Mouse (Mus musculus) midbrain, embryonic 12.5 days (tissue): Measurements from ENCODE around the gene Bahcc1. TPM values are rescaled to one million over a fixed set of nuclear protein-coding genes. Genes with fewer than 3 reads are reported as not detected.
A peak's percentile ranks its signal among the peaks of the same experiment; 100 is the strongest.

Source experiments
- ATAC-seq: fragments of 200-750 bp; cut with Nextera tagmentation; 2 replicates; pipeline ENCODE4 v1.8.0; 2017; ENCODE audit warnings: low read depth, moderate TSS enrichment, moderate library complexity; ENCODE audit not compliant: low FRiP score
- H3K27ac ChIP-seq: fragments of 300-500 bp; sonication (generic); replicated peaks from 2 replicates; pipeline ENCODE4 v1.5.1; 2016; ENCODE audit warnings: mild to moderate bottlenecking
- H3K27me3 ChIP-seq: fragments of 300-500 bp; sonication (generic); 2 replicates; pipeline ENCODE4 v1.6.1; 2016; ENCODE audit warnings: mild to moderate bottlenecking
- H3K36me3 ChIP-seq: fragments of 300-500 bp; sonication (generic); 2 replicates; pipeline ENCODE4 v1.6.1; 2016
- H3K4me1 ChIP-seq: fragments of 300-500 bp; sonication (generic); 2 replicates; pipeline ENCODE4 v1.6.1; 2016
- H3K4me2 ChIP-seq: fragments of 300-500 bp; sonication (generic); replicated peaks from 2 replicates; pipeline ENCODE4 v1.6.1; 2016; ENCODE audit warnings: mild to moderate bottlenecking, moderate library complexity
- H3K4me3 ChIP-seq: fragments of 300-500 bp; sonication (generic); 2 replicates; pipeline ENCODE4 v1.5.1; 2016; ENCODE audit warnings: mild to moderate bottlenecking
- H3K9ac ChIP-seq: fragments of 300-500 bp; sonication (generic); replicated peaks from 2 replicates; pipeline ENCODE4 v1.6.1; 2016; ENCODE audit warnings: mild to moderate bottlenecking, moderate library complexity
- H3K9me3 ChIP-seq: fragments of 300-500 bp; sonication (generic); 2 replicates; pipeline ENCODE4 v1.6.1; 2016; ENCODE audit warnings: mild to moderate bottlenecking
- WGBS: fragments of 180-500 bp; shearing (Covaris S2); methylation state at CpG from one replicate; pipeline ENCODE4 v1.1.7; 2016; 5-methylcytosine and 5-hydroxymethylcytosine counted together
- polyA plus RNA-seq: library from polyadenylated mRNA; unstranded; fragments of >200 nt; fragmentation: Nextera tagmentation; extraction: Ambion mirVana; gene quantifications from 2 replicates; pipeline ENCODE4 v1.2.1, GENCODE M21; 2016

The Bahcc1 gene
- polyA plus RNA-seq, 1 experiment from 2014 or later, result 26.1 TPM

GRCm38 (mm10) chr11:120252843-120253645 lies 20.3 kb downstream of the Bahcc1 start:
- no peak overlapping the region for H3K4me3 ChIP-seq
- WGBS, result 51% methylated on average over 12 of the region's 12 CpGs
- no peak overlapping the region for H3K4me2 ChIP-seq

GRCm38 (mm10) chr11:120253646-120254315 lies 21.0 kb downstream of the Bahcc1 start:
- H3K36me3 ChIP-seq, result 0 out of 2 replicates have a peak, but pooled peaks cover under 1% of the 10 kb centered on the region
- no peak overlapping the region for H3K4me3 ChIP-seq
- 86% methylated on average over 13 of the region's 13 CpGs for WGBS
- no peaks in the 10 kb centered on the region for H3K9me3 ChIP-seq
- peaks cover 92% of the 10 kb centered on the region for H3K4me1 ChIP-seq
- H3K27ac ChIP-seq, result peak overlapping the region; percentile 8; the same call in 1 of the 2 replicates
- H3K9ac ChIP-seq, result peak overlapping the region; percentile 28; the same call in 1 of the 2 replicates
- H3K4me2 ChIP-seq, result no peak overlapping the region
- no peak for ATAC-seq
- H3K27me3 ChIP-seq, result no peaks in the 10 kb centered on the region

More at GRCm38 (mm10) chr11:120252843-120253645, 20.3 kb downstream of the Bahcc1 start:
- no peak for ATAC-seq
- Histone ChIP-seq H3K4me1 (peaks cover 91% of the 10 kb centered on the region), H3K9me3 (no peaks in the 10 kb centered on the region), H3K27me3 (no peaks in the 10 kb centered on the region), H3K36me3 (no peaks in the 10 kb centered on the region), H3K27ac (peak overlapping the region; percentile 8; the same call in 1 of the 2 replicates), H3K9ac (peak overlapping the region; percentile 31; the same call in 1 of the 2 replicates)

DNA sequence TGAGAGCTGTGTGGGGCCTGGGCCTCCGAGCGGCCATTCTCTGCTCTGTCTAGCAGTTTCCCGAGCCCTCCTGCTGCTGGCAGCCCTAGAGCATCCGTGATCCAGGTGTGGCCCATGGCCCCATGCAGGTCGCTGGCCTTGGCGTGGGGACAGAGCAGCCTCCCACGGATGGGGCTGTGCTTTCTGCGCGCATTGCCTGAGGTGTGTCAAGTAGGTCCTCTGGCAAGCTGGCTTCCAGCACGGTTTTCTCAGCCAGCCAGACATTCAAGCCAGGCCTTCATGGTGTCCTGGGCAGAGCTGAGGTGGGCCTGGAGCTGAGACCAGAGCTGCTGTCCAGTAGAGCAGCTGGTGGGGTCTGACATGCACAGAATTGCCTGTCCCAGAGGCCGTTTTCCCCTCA lies 21.7 kb downstream of the Bahcc1 start:
- H3K9me3 ChIP-seq, result no peaks in the 10 kb centered on the region
- H3K4me1 ChIP-seq, result peaks cover 96% of the 10 kb centered on the region
- no peaks in the 10 kb centered on the region for H3K27me3 ChIP-seq
- H3K27ac ChIP-seq, result peak overlapping the region; percentile 8; the same call in 1 of the 2 replicates
- WGBS, result 72% methylated on average over 11 of the region's 11 CpGs
- H3K4me3 ChIP-seq, result no peak overlapping the region
- no peak overlapping the region for H3K4me2 ChIP-seq
- H3K9ac ChIP-seq, result peak overlapping the region; percentile 25; the same call in 1 of the 2 replicates
- no peak for ATAC-seq
- peaks cover 7% of the 10 kb centered on the region; the same call in 1 of the 2 replicates for H3K36me3 ChIP-seq

GRCm38 (mm10) chr11:120255038-120255437 lies 22.3 kb downstream of the Bahcc1 start:
- Histone ChIP-seq H3K4me2 (no peak overlapping the region), H3K9ac (peak overlapping the region; percentile 25), H3K9me3 (no peaks in the 10 kb centered on the region), H3K27ac (0 out of 2 replicates have a peak overlapping the region, but pooled peaks have one; percentile 15), H3K27me3 (no peaks in the 10 kb centered on the region), H3K4me1 (peaks cover 100% of the 10 kb centered on the region), H3K36me3 (peaks cover 11% of the 10 kb centered on the region; the same call in 1 of the 2 replicates), H3K4me3 (no peak overlapping the region)
- ATAC-seq, result no peak
- 70% methylated on average over 6 of the region's 6 CpGs for WGBS

DNA sequence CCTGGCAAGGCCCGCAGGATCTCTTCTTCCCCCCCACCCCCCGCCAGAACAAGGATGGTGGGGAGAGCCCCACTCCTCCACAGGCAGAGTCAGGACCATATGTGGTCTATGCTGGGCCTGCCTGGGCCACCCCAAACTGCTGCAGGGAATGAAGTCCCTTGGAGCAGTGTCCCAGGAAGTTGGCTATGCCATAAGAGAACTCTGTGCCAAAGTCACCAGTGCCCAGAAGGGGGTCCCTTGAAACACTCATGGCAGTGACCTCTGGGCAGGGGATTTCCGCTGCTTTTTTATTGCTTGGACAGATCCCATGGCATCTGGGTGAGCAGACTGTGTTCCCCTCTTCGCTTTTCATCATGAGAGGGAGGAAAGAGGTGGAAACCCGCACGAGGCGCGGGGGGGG lies 22.8 kb downstream of the Bahcc1 start:
- Histone ChIP-seq H3K4me2 (no peak overlapping the region), H3K27ac (0 out of 2 replicates have a peak overlapping the region, but pooled peaks have one; percentile 15), H3K27me3 (no peaks in the 10 kb centered on the region), H3K4me1 (peaks cover 100% of the 10 kb centered on the region), H3K4me3 (no peak overlapping the region), H3K9ac (peak overlapping the region; percentile 25; the same call in 1 of the 2 replicates), H3K36me3 (peaks cover 14% of the 10 kb centered on the region; the same call in 1 of the 2 replicates), H3K9me3 (no peaks in the 10 kb centered on the region)
- no peak for ATAC-seq
- 65% methylated on average over 7 of the region's 8 CpGs for WGBS

- 0 out of 2 replicates have a peak overlapping the region, but pooled peaks have one; percentile 9 for H3K4me2 ChIP-seq
- ATAC-seq, result no peak
- H3K36me3 ChIP-seq, result peaks cover 20% of the 10 kb centered on the region; the same call in 1 of the 2 replicates
- peak overlapping the region; percentile 20; the same call in 1 of the 2 replicates for H3K9ac ChIP-seq
- H3K27ac ChIP-seq, result no peak overlapping the region
- no peak overlapping the region for H3K4me3 ChIP-seq
- peaks cover 100% of the 10 kb centered on the region for H3K4me1 ChIP-seq
- H3K27me3 ChIP-seq, result no peaks in the 10 kb centered on the region; the same call in 1 of the 2 replicates
- no peaks in the 10 kb centered on the region for H3K9me3 ChIP-seq
- 65% methylated on average over 5 of the region's 5 CpGs for WGBS
Measured at GRCm38 (mm10) chr11:120256108-120256507, 23.4 kb downstream of the Bahcc1 start.

GRCm38 (mm10) chr11:120256543-120256942 lies 23.8 kb downstream of the Bahcc1 start:
- Histone ChIP-seq H3K9me3 (no peaks in the 10 kb centered on the region), H3K27ac (no peak overlapping the region), H3K27me3 (no peaks in the 10 kb centered on the region; the same call in 1 of the 2 replicates), H3K4me2 (no peak overlapping the region), H3K36me3 (peaks cover 21% of the 10 kb centered on the region; the same call in 1 of the 2 replicates), H3K4me3 (no peak overlapping the region), H3K9ac (peak overlapping the region; percentile 20; the same call in 1 of the 2 replicates), H3K4me1 (peaks cover 100% of the 10 kb centered on the region)
- no peak for ATAC-seq
- 45% methylated on average over 9 of the region's 10 CpGs for WGBS

- peaks cover 100% of the 10 kb centered on the region for H3K4me1 ChIP-seq
- 57% methylated on average over 10 of the region's 10 CpGs for WGBS
- H3K36me3 ChIP-seq, result peaks cover 21% of the 10 kb centered on the region; the same call in 1 of the 2 replicates
- no peak overlapping the region for H3K4me3 ChIP-seq
- ATAC-seq, result no peak
- peak overlapping the region; percentile 28; the same call in 1 of the 2 replicates for H3K9ac ChIP-seq
- peak overlapping the region; percentile 8; the same call in 1 of the 2 replicates for H3K27ac ChIP-seq
- no peak overlapping the region for H3K4me2 ChIP-seq
- H3K27me3 ChIP-seq, result no peaks in the 10 kb centered on the region; the same call in 1 of the 2 replicates
- H3K9me3 ChIP-seq, result no peaks in the 10 kb centered on the region
Measured at GRCm38 (mm10) chr11:120256981-120257820, 24.5 kb downstream of the Bahcc1 start.

DNA sequence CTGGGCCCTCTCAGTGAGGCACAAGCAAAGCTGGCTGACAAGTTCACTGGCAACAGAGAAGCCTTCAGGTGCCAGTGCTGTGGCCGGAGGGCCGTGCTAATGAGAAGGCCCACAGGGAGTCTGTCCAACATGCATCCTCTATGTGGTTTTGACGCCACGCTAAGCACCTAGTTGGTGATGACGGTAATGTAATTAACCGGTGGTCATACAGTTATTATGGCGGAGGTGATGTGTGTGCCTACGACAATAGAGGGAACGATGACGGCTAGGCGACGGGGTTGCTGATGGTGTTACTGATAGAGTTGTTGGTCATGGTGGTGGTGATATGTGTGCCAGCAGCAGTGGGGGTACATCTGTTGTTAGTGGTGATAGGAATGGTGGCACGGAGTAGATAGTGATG lies 25.2 kb downstream of the Bahcc1 start:
- ATAC-seq, result no peak
- Histone ChIP-seq H3K4me1 (peaks cover 100% of the 10 kb centered on the region), H3K27ac (no peak overlapping the region), H3K4me3 (no peak overlapping the region), H3K9ac (no peak overlapping the region), H3K27me3 (no peaks in the 10 kb centered on the region; the same call in 1 of the 2 replicates), H3K36me3 (peaks cover 21% of the 10 kb centered on the region; the same call in 1 of the 2 replicates), H3K9me3 (no peaks in the 10 kb centered on the region), H3K4me2 (no peak overlapping the region)
- WGBS, result 97% methylated on average over 13 of the region's 13 CpGs

DNA sequence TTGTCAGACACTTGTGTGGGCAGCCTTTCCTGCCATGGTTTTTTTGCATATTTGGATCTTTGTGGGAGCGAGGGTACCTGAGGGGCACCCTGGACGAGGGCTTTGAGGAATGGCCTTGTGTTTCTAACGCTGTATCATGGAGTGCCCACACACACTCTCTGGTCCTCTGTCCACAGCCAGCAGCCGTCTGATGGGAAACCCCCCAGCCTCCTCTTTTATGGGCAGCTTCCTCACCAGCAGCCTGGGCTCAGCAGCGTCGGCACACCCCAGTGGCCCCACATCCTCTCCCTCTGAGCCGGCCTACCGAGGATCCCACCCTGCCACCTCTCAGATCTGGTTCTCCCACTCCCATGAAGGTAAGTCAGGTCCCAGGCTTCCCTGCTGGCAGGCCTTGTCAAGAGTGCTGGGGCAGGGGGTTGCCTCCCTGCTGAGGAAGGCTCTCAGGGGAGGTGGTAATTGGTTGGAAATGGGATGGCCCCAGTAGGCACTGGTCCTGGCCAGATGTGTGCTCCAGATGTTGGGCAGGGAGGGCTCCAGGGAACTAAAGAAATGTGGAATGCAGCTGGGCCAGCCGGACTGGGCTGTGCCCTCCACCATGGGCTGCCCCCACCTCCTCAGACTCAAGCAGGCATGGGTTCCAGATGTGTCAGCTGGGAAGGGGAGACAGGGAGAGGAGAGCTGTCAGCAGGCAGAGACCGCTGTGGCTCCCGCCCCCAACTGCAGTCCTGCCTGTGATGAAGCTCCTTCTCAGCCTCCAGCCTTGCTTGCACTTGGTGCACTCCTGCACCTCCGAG lies 26.3 kb downstream of the Bahcc1 start:
- H3K4me2 ChIP-seq, result no peak overlapping the region
- no peaks in the 10 kb centered on the region; the same call in 1 of the 2 replicates for H3K27me3 ChIP-seq
- peaks cover 99% of the 10 kb centered on the region for H3K4me1 ChIP-seq
- peak overlapping the region; percentile 4; the same call in 1 of the 2 replicates for H3K9ac ChIP-seq
- WGBS, result 67% methylated on average over 12 of the region's 12 CpGs
- H3K9me3 ChIP-seq, result no peaks in the 10 kb centered on the region
- no peak for ATAC-seq
- peaks cover 29% of the 10 kb centered on the region; the same call in 1 of the 2 replicates for H3K36me3 ChIP-seq
- H3K4me3 ChIP-seq, result no peak overlapping the region
- H3K27ac ChIP-seq, result no peak overlapping the region
